Mouse (Mus musculus) right cerebral cortex, adult 2 months (tissue): ENCODE data around the gene Stard9.
"Not testable (repeated sequence)": the region's sequence is repeated elsewhere in the genome, so short reads cannot be mapped to it uniquely, and the experiment has no call there.

Experiments
- DNase-seq, 2 experiments: peaks; one replicate each; pipeline ENCODE4 v3.0.0; 2021 to 2022; ENCODE audit warnings: low spot score in 2 of 2

Gene Stard9

DNA sequence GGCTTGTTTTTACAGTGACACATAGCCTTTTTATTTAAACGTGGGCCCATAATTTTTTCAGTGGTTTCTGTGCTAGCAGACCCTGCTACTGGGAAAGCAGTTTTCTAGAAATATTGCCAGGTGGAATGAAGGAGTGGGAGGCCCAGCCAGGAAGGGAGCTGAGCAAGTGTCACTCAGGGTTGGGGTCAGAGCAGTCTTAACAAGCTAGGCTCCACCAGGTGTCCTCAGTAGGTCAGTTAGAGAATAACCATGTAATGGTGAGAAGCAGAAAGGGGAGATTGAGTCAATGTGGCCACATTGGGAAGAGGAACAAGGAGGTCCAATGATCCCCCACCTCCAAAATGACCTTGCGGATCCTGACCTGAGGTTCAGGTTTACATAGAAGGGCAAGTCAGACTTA lies 25.8 kb downstream of the Stard9 start:
- no peak for DNase-seq

GRCm38 (mm10) chr2:120655905-120656304 lies 27.0 kb downstream of the Stard9 start:
- no peak for DNase-seq

DNA sequence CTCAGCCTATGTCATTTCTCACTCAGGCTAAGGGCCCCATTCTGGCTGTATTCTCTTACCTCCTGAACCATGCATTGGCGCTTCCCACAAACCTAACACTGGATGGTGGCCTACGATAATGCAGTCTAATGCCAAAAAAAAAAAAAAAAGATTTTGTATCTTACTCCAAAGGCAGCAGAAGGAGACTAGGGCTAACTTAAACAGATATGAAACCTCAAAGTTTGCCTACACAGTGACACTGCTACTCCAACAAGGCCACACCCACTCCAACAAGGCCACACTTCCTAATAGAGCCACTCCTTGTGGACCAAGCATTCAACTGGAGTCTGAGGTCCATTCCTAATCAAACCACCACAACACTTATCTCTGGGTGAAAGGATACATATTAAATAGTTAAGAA lies 27.8 kb downstream of the Stard9 start:
- DNase-seq = no peak

DNA sequence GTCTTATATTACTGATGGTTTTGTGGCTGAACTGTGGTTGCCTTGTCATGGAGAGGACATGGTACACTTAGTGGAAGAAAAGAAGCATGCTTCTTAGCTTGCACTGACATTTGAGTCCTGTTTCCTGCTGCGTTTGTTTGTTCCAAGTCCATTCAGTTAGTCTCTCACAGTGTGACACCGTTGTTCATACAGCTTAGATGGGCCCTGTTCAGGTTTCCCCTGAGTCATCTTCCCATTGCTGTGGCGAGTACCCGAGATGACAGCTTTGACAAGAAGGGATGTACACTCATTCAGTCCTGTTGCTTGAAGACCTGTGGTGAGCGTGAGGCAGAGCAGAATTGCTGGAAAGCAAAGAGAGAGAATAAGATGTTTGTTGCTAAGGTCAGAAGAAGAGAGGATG lies 29.6 kb downstream of the Stard9 start:
- no peak for DNase-seq

- no peak for DNase-seq
Measured at GRCm38 (mm10) chr2:120659318-120659717, 30.4 kb downstream of the Stard9 start.

DNA sequence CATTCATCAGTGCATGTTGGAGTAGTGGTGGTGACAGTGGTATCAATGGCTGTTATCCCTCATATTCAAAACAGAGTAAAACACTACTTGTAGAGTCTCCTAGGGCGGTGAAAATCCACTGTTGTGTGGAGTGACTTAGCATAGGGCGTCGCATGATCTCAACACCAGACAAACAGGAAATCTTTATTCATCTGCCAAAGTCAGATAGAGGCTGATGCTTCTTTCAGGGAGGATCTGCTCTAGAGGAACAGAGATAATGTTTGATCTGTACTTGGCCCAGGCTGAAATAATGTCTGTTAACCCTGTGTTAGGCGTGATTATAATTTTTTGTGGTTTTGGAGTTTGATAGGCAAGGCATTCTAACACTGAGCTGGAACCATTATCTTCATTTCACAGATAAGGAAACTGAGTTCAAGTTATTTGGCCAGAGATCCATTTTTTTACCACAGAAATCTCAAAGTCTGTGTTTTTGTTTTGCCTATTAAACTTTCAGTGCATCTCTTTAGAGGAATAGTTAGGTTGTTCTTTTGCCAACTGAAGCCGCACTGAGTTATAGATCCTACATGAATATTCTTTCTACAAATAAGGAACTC lies 31.7 kb downstream of the Stard9 start:
- DNase-seq = no peak

DNA sequence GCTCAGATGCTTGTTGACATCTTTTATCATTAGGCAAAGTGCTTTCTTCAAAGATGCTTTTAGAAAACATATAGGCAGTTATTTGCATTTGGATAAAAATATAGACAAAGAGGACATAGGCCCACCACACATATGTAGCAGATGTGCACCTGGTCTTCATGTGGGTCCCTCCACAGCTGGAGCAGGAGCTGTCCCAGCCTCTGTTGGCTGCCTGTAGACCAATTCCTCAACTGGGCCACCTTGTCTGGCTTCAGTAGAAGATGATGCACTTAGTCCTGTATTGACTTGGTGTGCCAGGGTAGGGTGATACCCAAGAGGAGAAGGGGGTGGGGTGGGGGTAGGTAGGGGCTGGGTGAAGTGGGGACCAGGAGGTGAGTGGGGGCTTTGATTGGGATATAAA lies 33.8 kb downstream of the Stard9 start:
- DNase-seq = no peak

DNA sequence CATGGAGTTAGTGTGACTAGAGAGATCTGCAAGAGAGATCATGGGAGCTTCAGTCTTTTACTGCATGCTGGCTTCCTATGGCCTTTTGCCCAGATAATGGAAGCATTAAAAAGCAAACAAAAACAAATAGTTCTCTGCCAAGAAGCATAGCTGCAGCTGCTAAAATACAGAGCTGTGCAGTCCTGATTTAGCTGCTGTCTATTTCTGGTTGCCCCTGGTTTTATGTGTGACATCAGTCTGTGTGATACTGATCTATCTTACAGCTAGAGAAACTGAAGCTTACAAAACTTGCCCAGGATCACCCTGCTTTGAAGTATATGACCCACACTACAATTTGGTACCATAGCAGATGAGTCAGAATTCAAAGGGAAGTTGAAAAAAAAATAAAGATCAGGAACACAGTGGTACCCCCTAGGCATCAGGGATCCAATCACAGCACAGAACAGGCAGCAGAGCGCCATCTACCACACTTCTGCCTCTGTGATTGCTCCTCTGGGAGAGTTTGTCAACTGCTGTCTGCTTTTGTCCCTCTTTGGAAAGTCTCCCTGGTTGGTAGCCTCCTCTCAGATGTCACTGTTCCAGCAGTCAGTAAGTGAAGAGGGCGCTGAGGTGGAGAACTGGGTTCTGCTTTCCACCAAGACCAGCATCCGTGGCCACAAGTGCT lies 34.7 kb downstream of the Stard9 start:
- peak in 1 of 2 experiments; percentile 7 for DNase-seq

DNA sequence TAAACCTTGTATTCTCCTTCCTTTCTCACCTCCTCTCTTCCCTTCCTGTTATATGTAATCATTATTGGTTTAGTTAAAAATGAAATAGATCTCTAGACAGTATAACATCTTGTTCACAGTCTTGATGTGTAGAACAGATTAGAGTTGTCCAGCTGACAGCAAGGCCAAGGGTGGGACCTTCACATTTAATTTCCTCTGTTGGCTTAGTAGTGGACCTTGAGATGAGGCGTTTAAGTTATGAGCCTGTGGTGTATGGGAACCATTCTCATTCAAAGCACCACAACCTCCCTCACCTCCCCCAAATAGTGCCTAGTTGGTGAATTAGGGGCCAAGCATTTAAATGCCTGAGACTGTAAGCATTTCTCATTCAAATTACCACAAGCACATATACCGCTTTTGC lies 38.5 kb downstream of the Stard9 start:
- DNase-seq = no peak

- peak; percentile 5 for DNase-seq
Measured at GRCm38 (mm10) chr2:120670253-120670652, 41.3 kb downstream of the Stard9 start.

DNA sequence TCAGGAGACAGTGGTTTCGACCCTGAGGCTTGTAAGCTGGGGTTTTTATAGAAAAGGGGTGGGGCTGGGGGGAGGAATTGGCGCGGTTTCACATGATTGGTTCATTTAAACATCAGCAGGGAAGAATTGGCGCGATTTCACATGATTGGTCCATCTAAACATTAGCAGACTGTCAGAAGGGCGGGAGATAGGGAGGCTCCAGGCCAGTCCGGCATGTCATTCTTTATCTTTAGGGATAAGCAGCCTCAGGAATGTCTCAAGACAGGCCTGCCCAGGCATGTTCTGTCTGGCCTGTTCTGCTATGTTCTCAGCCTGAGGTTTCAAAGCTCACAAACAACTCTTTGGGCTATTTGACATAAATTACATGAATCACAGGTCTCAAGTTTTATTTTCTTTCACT lies 52.2 kb downstream of the Stard9 start:
- not testable (repeated sequence) for DNase-seq

GRCm38 (mm10) chr2:120697767-120698166 lies 68.8 kb downstream of the Stard9 start:
- no peak for DNase-seq

GRCm38 (mm10) chr2:120700379-120700885 lies 71.5 kb downstream of the Stard9 start:
- DNase-seq = no peak

- no peak for DNase-seq
Measured at GRCm38 (mm10) chr2:120702675-120703074, 73.8 kb downstream of the Stard9 start.

GRCm38 (mm10) chr2:120707041-120707440 lies 78.1 kb downstream of the Stard9 start:
- no peak for DNase-seq

- DNase-seq = no peak
Measured at GRCm38 (mm10) chr2:120710154-120710553, 81.2 kb downstream of the Stard9 start.

GRCm38 (mm10) chr2:120710948-120711347 lies 82.0 kb downstream of the Stard9 start:
- DNase-seq = no peak

DNA sequence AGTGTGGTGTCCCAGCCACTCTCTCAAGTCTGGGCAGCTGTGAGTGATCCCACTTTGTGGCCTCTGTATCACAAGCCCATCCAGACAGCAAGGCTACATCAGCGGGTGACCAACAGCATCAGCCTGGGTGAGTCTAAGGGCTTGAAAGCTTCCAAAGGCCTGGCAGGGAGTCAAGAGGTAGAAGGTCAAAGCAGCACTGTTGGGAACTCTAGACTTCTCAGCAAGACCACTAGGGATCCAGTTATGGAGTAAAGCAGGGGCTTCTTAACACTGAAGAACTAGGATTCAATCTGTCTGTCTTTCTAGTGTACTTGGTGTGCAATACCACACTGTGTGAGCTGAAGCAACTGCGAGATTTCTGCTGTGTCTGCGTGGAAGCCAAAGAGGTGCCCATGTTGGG lies 84.5 kb downstream of the Stard9 start:
- no peak for DNase-seq

GRCm38 (mm10) chr2:120718496-120718895 lies 89.6 kb downstream of the Stard9 start:
- no peak for DNase-seq

- no peak for DNase-seq
Measured at GRCm38 (mm10) chr2:120720821-120721220, 91.9 kb downstream of the Stard9 start.

DNA sequence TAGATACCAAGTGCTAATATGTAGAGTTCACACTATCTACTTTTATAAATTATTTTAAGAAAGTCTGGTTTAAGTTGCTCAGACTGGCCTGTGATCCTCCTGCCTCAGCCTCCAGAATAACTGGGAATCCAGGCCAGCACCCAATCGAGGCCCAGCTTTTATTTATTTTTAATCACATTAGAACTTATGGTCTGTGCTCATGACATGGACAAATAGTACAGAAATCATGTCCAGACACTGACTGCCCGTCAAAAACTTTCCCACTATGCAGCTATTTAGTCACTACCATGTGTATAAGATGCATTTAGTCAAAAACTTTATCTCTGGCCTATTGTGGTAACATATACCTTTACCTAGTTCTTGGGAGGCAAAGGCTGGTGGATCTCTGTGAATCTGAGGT lies 93.0 kb downstream of the Stard9 start:
- no peak for DNase-seq

DNA sequence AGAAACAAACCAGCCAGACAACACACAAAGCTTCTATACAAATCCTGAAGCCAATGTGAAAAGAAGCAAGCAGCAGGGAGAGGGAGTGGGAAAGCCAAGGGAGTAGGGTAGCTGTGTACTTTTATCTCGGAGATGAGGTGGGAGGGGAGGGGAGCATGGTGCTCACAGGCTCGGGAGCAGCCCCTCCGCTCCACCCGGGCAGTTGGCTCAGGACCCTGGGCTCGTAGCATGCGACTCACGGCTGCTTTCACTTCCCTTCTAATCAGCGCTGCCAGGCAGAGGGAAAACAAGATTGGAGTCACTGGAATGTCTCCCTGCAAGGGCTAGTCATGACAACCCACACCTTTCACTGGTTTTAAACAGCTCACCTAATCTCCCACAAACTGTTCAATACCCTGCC lies 93.6 kb downstream of the Stard9 start:
- no peak for DNase-seq

GRCm38 (mm10) chr2:120723621-120724020 lies 94.7 kb downstream of the Stard9 start:
- DNase-seq = no peak

- DNase-seq = no peak
Measured at GRCm38 (mm10) chr2:120724176-120724575, 95.3 kb downstream of the Stard9 start.
